Mouse (Mus musculus): ENCODE measurements at regions not wholly inside any gene's neighbourhood (a gene's known extent, or its start where the extent isn't known, plus 50 kb on each side); places are given as distances from the start of the nearest gene placed in this dataset.

GRCm38 (mm10) chr4:150787113-150787512 is 66.6 kb upstream of the Errfi1 start:
- Histone ChIP-seq H3K4me2 (ENCODE audit: low read depth) (no peak overlapping the region), H3K4me3 (no peak overlapping the region), H3K27me3 (ENCODE audit: control insufficient read depth, insufficient read depth, insufficient read length) (no peaks in the 10 kb centered on the region), H3K36me3 (ENCODE audit: control insufficient read depth, insufficient read depth) (no peaks in the 10 kb centered on the region), H3K79me2 (ENCODE audit: control insufficient read depth, insufficient read depth) (no peaks in the 10 kb centered on the region), H3ac (ENCODE audit: control insufficient read depth, insufficient read length) (no peak overlapping the region)
- TF ChIP-seq MAX (IDR thresholded peaks at IDR 0.05; ENCODE audit: low read depth) (no peak), REST (IDR thresholded peaks at IDR 0.05; ENCODE audit: insufficient read depth, insufficient read length) (no peak), TCF12 (IDR thresholded peaks at IDR 0.05; ENCODE audit: insufficient read depth, poor library complexity, severe bottlenecking) (no peak), MYOD1 (IDR thresholded peaks at IDR 0.05; ENCODE audit: control insufficient read depth in 1 of 3, insufficient read length in 2 of 3, low read depth in 2 of 3) (peak in 2 of 3 experiments; percentile 63), MYOG (IDR thresholded peaks at IDR 0.05; ENCODE audit: control insufficient read depth in 1 of 3, insufficient read depth in 1 of 3, insufficient read length in 2 of 3, low read depth in 2 of 3) (peak in 2 of 3 experiments; percentile 9 to 69), POLR2A (IDR thresholded peaks at IDR 0.05; ENCODE audit: insufficient read length, low read depth) (no peak), TCF3 (IDR thresholded peaks at IDR 0.05; ENCODE audit: insufficient read length, low read depth) (peak; percentile 48), E2F4 (IDR thresholded peaks at IDR 0.05; ENCODE audit: insufficient read depth) (no peak), POLR2AphosphoS2 (IDR thresholded peaks at IDR 0.05; ENCODE audit: insufficient read length, low read depth) (no peak)

GRCm38 (mm10) chr4:150786651-150787050 is 67.1 kb upstream of the Errfi1 start:
- H3ac ChIP-seq (ENCODE audit: control insufficient read depth, insufficient read length): no peak overlapping the region
- no peak for TF ChIP-seq TCF3 (IDR thresholded peaks at IDR 0.05; ENCODE audit: insufficient read length, low read depth)
- no peak for TF ChIP-seq POLR2A (IDR thresholded peaks at IDR 0.05; ENCODE audit: insufficient read length, low read depth)
- no peak for TF ChIP-seq E2F4 (IDR thresholded peaks at IDR 0.05; ENCODE audit: insufficient read depth)
- TF ChIP-seq REST (IDR thresholded peaks at IDR 0.05; ENCODE audit: insufficient read depth, insufficient read length): no peak
- TF ChIP-seq MAX (IDR thresholded peaks at IDR 0.05; ENCODE audit: low read depth): no peak
- no peak for TF ChIP-seq USF1 (IDR thresholded peaks at IDR 0.05; ENCODE audit: low read depth)
- TF ChIP-seq MYOG (IDR thresholded peaks at IDR 0.05; ENCODE audit: control insufficient read depth in 1 of 3, insufficient read depth in 1 of 3, insufficient read length in 2 of 3, low read depth in 2 of 3): no peak
- TF ChIP-seq MYOD1 (IDR thresholded peaks at IDR 0.05; ENCODE audit: control insufficient read depth in 1 of 3, insufficient read length in 2 of 3, low read depth in 2 of 3): no peak
- no peak for TF ChIP-seq CEBPB (IDR thresholded peaks at IDR 0.05; ENCODE audit: insufficient read depth, poor library complexity, severe bottlenecking)
- TF ChIP-seq TCF12 (IDR thresholded peaks at IDR 0.05; ENCODE audit: insufficient read depth, poor library complexity, severe bottlenecking): no peak
- no peak for TF ChIP-seq SRF (IDR thresholded peaks at IDR 0.05; ENCODE audit: control insufficient read depth, insufficient read length, low read depth)
- TF ChIP-seq POLR2AphosphoS2 (IDR thresholded peaks at IDR 0.05; ENCODE audit: insufficient read length, low read depth): no peak
- H3K27me3 ChIP-seq (ENCODE audit: control insufficient read depth, insufficient read depth, insufficient read length): no peaks in the 10 kb centered on the region
- no peaks in the 10 kb centered on the region for H3K36me3 ChIP-seq (ENCODE audit: control insufficient read depth, insufficient read depth)
- H3K79me2 ChIP-seq (ENCODE audit: control insufficient read depth, insufficient read depth): no peaks in the 10 kb centered on the region
- no peak overlapping the region for H3K4me2 ChIP-seq (ENCODE audit: low read depth)
- no peak overlapping the region for H3K4me3 ChIP-seq

- no peaks in the 10 kb centered on the region for H3K36me3 ChIP-seq (ENCODE audit: control insufficient read depth, insufficient read depth)
These were observed 68.9 kb upstream of the Errfi1 start for GRCm38 (mm10) chr4:150784491-150785451.

GRCm38 (mm10) chr4:150781304-150781703 is 72.4 kb upstream of the Errfi1 start:
- H3ac ChIP-seq (ENCODE audit: control insufficient read depth, insufficient read length): no peak overlapping the region
- no peak overlapping the region for H3K4me2 ChIP-seq (ENCODE audit: low read depth)
- TF ChIP-seq E2F4 (IDR thresholded peaks at IDR 0.05; ENCODE audit: insufficient read depth) (no peak), MYOD1 (IDR thresholded peaks at IDR 0.05; ENCODE audit: control insufficient read depth in 1 of 3, insufficient read length in 2 of 3, low read depth in 2 of 3) (no peak), REST (IDR thresholded peaks at IDR 0.05; ENCODE audit: insufficient read depth, insufficient read length) (no peak), CEBPB (IDR thresholded peaks at IDR 0.05; ENCODE audit: insufficient read depth, poor library complexity, severe bottlenecking) (no peak), MAX (IDR thresholded peaks at IDR 0.05; ENCODE audit: low read depth) (no peak), POLR2AphosphoS2 (IDR thresholded peaks at IDR 0.05; ENCODE audit: insufficient read length, low read depth) (no peak), POLR2A (IDR thresholded peaks at IDR 0.05; ENCODE audit: insufficient read length, low read depth) (no peak), MYOG (IDR thresholded peaks at IDR 0.05; ENCODE audit: control insufficient read depth in 1 of 3, insufficient read depth in 1 of 3, insufficient read length in 2 of 3, low read depth in 2 of 3) (no peak)
- no peaks in the 10 kb centered on the region for H3K79me2 ChIP-seq (ENCODE audit: control insufficient read depth, insufficient read depth)
- no peaks in the 10 kb centered on the region for H3K36me3 ChIP-seq (ENCODE audit: control insufficient read depth, insufficient read depth)
- no peak overlapping the region for H3K4me3 ChIP-seq
- no peaks in the 10 kb centered on the region for H3K27me3 ChIP-seq (ENCODE audit: control insufficient read depth, insufficient read depth, insufficient read length)

More at GRCm38 (mm10) chr4:150784491-150785451, 68.9 kb upstream of the Errfi1 start:
- Histone ChIP-seq H3K27me3 (ENCODE audit: control insufficient read depth, insufficient read depth, insufficient read length) (no peaks in the 10 kb centered on the region), H3K79me2 (ENCODE audit: control insufficient read depth, insufficient read depth) (no peaks in the 10 kb centered on the region), H3K4me3 (no peak overlapping the region), H3ac (ENCODE audit: control insufficient read depth, insufficient read length) (no peak overlapping the region), H3K4me2 (ENCODE audit: low read depth) (no peak overlapping the region)
- TF ChIP-seq USF1 (IDR thresholded peaks at IDR 0.05; ENCODE audit: low read depth): no peak
- no peak for TF ChIP-seq MAX (IDR thresholded peaks at IDR 0.05; ENCODE audit: low read depth)
- TF ChIP-seq CEBPB (IDR thresholded peaks at IDR 0.05; ENCODE audit: insufficient read depth, poor library complexity, severe bottlenecking): no peak
- no peak for TF ChIP-seq E2F4 (IDR thresholded peaks at IDR 0.05; ENCODE audit: insufficient read depth)
- TF ChIP-seq MYOG (IDR thresholded peaks at IDR 0.05; ENCODE audit: control insufficient read depth in 1 of 3, insufficient read depth in 1 of 3, insufficient read length in 2 of 3, low read depth in 2 of 3): no peak
- no peak for TF ChIP-seq TCF12 (IDR thresholded peaks at IDR 0.05; ENCODE audit: insufficient read depth, poor library complexity, severe bottlenecking)

Data from myocyte (in vitro differentiated cells).